Mouse (Mus musculus) retina, postnatal 7 days (tissue): Measurements from ENCODE around the gene Degs2.

ENCODE experiments used
- DNase-seq: peaks from one replicate; pipeline ENCODE4 v3.0.0-alpha.2; 2012; ENCODE audit warnings: low read depth, low spot score

Degs2 gene

DNA sequence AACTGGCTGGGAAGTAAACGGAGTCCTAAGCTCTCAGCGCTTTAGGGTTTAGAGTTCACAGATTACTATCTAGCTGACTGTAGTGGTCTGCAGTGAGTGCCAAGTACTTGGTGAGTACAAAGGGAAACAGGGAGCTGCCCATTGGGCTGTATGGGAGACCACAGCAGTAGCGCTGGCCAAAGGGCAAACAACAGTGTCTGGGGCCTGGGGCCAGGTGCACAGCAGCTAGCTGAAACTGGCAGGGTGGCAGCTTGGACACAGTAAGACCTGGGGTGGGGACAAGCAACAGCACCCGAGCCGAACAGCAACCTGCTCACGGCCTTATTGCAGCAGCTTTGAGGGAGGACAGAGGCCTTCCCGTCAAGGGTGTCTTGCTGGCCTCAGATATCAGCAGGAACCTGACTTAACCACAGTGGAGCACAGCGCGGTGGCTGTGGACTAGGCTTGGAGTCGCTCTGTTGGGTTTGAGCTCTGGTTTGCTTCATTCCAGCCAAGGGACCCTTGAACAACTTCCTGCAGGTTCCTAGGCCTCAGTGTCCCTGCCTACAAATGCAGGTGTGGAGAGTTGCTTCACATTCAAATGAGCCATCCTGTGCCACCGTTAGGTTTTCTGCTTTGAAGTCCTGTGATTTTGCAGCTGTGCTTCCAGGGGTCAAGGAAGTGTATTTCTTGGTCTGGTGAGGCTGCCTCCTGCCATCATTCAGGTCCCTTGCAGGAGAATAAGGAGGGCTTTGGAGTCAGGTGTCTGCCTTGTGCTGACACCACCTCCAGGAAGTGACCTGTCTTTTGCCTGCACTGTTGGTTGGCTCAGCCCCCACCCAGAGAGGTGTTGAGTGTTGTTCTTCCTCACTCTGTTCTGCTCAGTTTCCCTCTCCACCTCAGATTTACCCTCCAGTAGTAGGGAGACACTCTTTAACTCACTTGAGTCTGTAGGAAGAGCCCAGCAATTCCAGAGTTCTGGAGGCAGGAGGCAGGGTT, 48.5 kb downstream of the Degs2 start:
- DNase-seq = no peak

DNA sequence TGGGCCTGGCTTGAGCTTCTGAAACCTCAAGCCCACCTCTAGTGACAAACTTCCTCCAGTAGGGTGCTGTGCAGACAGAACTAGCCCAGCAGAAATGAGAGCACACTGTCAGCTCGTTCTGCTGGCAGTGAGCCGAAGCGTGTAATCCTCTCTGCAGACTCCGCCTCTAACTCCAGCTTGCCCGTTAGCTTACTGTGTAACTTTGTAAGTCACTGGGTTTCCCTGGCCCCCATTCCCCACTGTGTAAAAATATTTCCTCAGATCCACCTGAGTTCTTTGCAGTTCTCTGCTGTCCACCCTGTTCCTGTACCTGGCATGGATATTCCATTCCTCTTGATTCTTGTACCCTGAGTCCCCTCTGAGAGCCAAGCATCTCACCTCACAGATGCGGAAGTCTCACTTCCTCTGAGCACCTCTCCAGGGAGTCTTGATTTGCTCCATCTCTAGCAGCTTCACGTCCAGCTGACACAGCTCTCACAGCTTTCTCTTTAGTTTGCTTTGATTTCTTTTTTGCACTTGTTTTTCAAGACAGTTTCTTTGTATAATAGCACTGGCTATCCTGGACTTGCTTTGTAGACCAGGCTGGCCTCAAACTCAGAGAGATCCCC, 51.0 kb downstream of the Degs2 start:
- peak; percentile 55 for DNase-seq

- DNase-seq = no peak
Measured at GRCm38 (mm10) chr12:108647784-108648183, 54.3 kb downstream of the Degs2 start.

GRCm38 (mm10) chr12:108646234-108646633, 55.9 kb downstream of the Degs2 start:
- DNase-seq = no peak

- no peak for DNase-seq
Measured at GRCm38 (mm10) chr12:108642019-108642418, 60.1 kb downstream of the Degs2 start.

GRCm38 (mm10) chr12:108639126-108639525, 63.0 kb downstream of the Degs2 start:
- DNase-seq = no peak

- no peak for DNase-seq
Measured at GRCm38 (mm10) chr12:108637440-108637839, 64.7 kb downstream of the Degs2 start.

DNA sequence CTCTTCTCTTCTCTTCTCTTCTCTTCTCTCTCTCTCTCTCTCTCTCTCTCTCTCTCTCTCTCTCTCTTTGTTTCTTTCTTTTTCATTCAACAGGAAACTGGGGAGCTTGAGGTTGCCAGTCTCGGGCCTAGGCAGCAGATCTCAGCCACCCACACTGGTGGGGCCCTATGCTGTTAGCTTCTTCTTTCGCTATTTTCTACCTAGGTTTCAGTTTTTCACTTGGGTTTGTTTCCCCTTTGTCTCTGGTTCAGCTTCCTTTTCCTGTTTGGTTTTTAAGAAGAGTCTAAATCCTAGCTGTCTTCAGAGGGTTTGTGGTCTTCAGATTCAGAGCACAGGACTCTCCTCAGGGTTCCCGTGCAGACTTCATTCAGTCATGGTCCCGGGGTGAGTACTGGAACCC, 66.6 kb downstream of the Degs2 start:
- no peak for DNase-seq

- DNase-seq = no peak
Measured at GRCm38 (mm10) chr12:108634031-108634430, 68.1 kb downstream of the Degs2 start.

DNA sequence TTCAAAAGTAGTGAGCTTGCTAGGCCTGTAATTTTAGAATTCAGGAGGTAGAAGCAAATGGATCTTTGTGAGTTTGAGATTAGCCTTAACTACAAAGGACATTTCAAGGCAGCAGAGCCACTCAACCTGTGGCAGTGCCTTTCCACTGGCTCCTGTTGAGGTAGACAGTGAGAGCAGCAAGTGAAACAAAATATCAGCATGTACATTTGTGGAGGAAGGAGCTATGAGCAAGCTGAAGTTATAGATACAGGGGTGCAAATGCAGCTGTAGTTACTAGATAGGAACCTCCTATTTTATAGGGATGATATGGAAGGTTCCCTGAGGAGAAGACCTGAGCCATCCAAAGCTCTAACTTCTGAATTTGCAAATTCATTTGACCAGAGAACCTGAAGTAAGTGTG, 69.6 kb downstream of the Degs2 start:
- DNase-seq = no peak

- DNase-seq = no peak
Measured at GRCm38 (mm10) chr12:108630741-108631688, 71.1 kb downstream of the Degs2 start.

GRCm38 (mm10) chr12:108629556-108629955, 72.6 kb downstream of the Degs2 start:
- DNase-seq = no peak
